Mouse (Mus musculus) hindbrain, embryonic 16.5 days (tissue): Measurements from ENCODE around the gene Cabp1. TPM values are rescaled to one million over a fixed set of nuclear protein-coding genes. Genes with fewer than 3 reads are reported as not detected.

Experiments used
- ATAC-seq: fragments of 200-750 bp; cut with Nextera tagmentation; 2 replicates; pipeline ENCODE4 v1.8.0; 2017; ENCODE audit warnings: moderate TSS enrichment, moderate library complexity
- H3K27ac ChIP-seq: fragments of 300-500 bp; sonication (generic); 2 replicates; pipeline ENCODE4 v1.5.1; 2014; ENCODE audit warnings: low read depth, mild to moderate bottlenecking, control low read depth, low read length, moderate library complexity
- H3K27me3 ChIP-seq: fragments of 300-500 bp; sonication (generic); replicated peaks from 2 replicates; pipeline ENCODE4 v1.6.1; 2014; ENCODE audit warnings: low read length; ENCODE audit not compliant: control insufficient read depth, insufficient read depth
- H3K36me3 ChIP-seq: fragments of 300-500 bp; sonication (generic); 2 replicates; pipeline ENCODE4 v1.6.1; 2014; ENCODE audit warnings: mild to moderate bottlenecking, low read length, moderate library complexity, mixed read lengths; ENCODE audit not compliant: control insufficient read depth, insufficient read depth
- H3K4me1 ChIP-seq: fragments of 300-500 bp; sonication (generic); 2 replicates; pipeline ENCODE4 v1.6.1; 2014; ENCODE audit warnings: low read depth, low read length; ENCODE audit not compliant: control insufficient read depth, insufficient read depth
- H3K4me2 ChIP-seq: fragments of 300-500 bp; sonication (generic); 2 replicates; pipeline ENCODE4 v1.6.1; 2014; ENCODE audit warnings: mild to moderate bottlenecking, low read length, control low read depth, moderate library complexity
- H3K4me3 ChIP-seq: fragments of 300-500 bp; sonication (generic); 2 replicates; pipeline ENCODE4 v1.5.1; 2014; ENCODE audit warnings: mild to moderate bottlenecking, low read length, control low read depth, moderate library complexity
- H3K9ac ChIP-seq: fragments of 300-500 bp; sonication (generic); 2 replicates; pipeline ENCODE4 v1.6.1; 2014; ENCODE audit warnings: low read depth, mild to moderate bottlenecking, control low read depth, low read length, moderate library complexity
- H3K9me3 ChIP-seq: fragments of 300-500 bp; sonication (generic); 2 replicates; pipeline ENCODE4 v1.6.1; 2014; ENCODE audit warnings: mild to moderate bottlenecking, low read length, moderate library complexity; ENCODE audit not compliant: control insufficient read depth
- WGBS: fragments of 180-500 bp; shearing (Covaris S2); extraction: QIAGEN DNeasy Blood & Tissue Kit; methylation state at CpG from one replicate; pipeline ENCODE4 v1.1.7; 2014; 5-methylcytosine and 5-hydroxymethylcytosine counted together
- polyA plus RNA-seq: library from polyadenylated mRNA; unstranded; fragments of >200 nt; fragmentation: Nextera tagmentation; extraction: Ambion mirVana; gene quantifications from 2 replicates; pipeline ENCODE4 v1.2.1, GENCODE M21; 2015

The Cabp1 gene
- polyA plus RNA-seq, 1 experiment from 2014 or later = 6.5 TPM

GRCm38 (mm10) chr5:115232516-115232915, 38.3 kb upstream of the Cabp1 start:
- Histone ChIP-seq H3K9ac (no peak overlapping the region), H3K9me3 (no peaks in the 10 kb centered on the region), H3K27ac (no peak overlapping the region), H3K27me3 (no peaks in the 10 kb centered on the region), H3K36me3 (no peaks in the 10 kb centered on the region), H3K4me2 (no peak overlapping the region), H3K4me3 (no peak overlapping the region), H3K4me1 (peaks cover 8% of the 10 kb centered on the region)
- 78% methylated on average over 6 of the region's 6 CpGs for WGBS
- no peak for ATAC-seq

- no peaks in the 10 kb centered on the region for H3K27me3 ChIP-seq
- peaks cover 6% of the 10 kb centered on the region for H3K4me1 ChIP-seq
- peak overlapping the region; percentile 29; the same call in 1 of the 2 replicates for H3K4me2 ChIP-seq
- no peaks in the 10 kb centered on the region for H3K36me3 ChIP-seq
- H3K9ac ChIP-seq = no peak overlapping the region
- 32% methylated on average over 16 of the region's 16 CpGs for WGBS
- no peak overlapping the region for H3K27ac ChIP-seq
- H3K9me3 ChIP-seq = no peaks in the 10 kb centered on the region
- H3K4me3 ChIP-seq = no peak overlapping the region
- ATAC-seq = no peak
Observed at GRCm38 (mm10) chr5:115231552-115232120, 37.5 kb upstream of the Cabp1 start.

- Histone ChIP-seq H3K36me3 (no peaks in the 10 kb centered on the region), H3K9ac (no peak overlapping the region), H3K27me3 (no peaks in the 10 kb centered on the region), H3K4me2 (no peak overlapping the region; the same call in 1 of the 2 replicates), H3K27ac (no peak overlapping the region), H3K9me3 (no peaks in the 10 kb centered on the region), H3K4me1 (peaks cover 6% of the 10 kb centered on the region), H3K4me3 (no peak overlapping the region)
- 50% methylated on average over 15 of the region's 15 CpGs for WGBS
- no peak for ATAC-seq
Observed at GRCm38 (mm10) chr5:115230830-115231551, 36.8 kb upstream of the Cabp1 start.

GRCm38 (mm10) chr5:115222485-115222884, 28.3 kb upstream of the Cabp1 start:
- no peak overlapping the region for H3K4me3 ChIP-seq
- no peak for ATAC-seq
- WGBS = 81% methylated on average over 3 of the region's 3 CpGs

GRCm38 (mm10) chr5:115220931-115221640, 26.9 kb upstream of the Cabp1 start:
- no peaks in the 10 kb centered on the region for H3K4me1 ChIP-seq
- H3K9ac ChIP-seq = no peak overlapping the region; the same call in 1 of the 2 replicates
- WGBS = 31% methylated on average over 13 of the region's 13 CpGs
- ATAC-seq = no peak
- H3K36me3 ChIP-seq = no peaks in the 10 kb centered on the region
- H3K27ac ChIP-seq = no peak overlapping the region
- H3K27me3 ChIP-seq = 0 out of 2 replicates have a peak, but pooled peaks cover 2% of the 10 kb centered on the region
- no peaks in the 10 kb centered on the region for H3K9me3 ChIP-seq
- H3K4me2 ChIP-seq = no peak overlapping the region
- no peak overlapping the region for H3K4me3 ChIP-seq

More at GRCm38 (mm10) chr5:115222485-115222884, 28.3 kb upstream of the Cabp1 start:
- no peak overlapping the region for H3K27ac ChIP-seq
- no peaks in the 10 kb centered on the region for H3K36me3 ChIP-seq
- no peaks in the 10 kb centered on the region for H3K4me1 ChIP-seq
- no peaks in the 10 kb centered on the region for H3K9me3 ChIP-seq
- no peak overlapping the region for H3K4me2 ChIP-seq
- H3K9ac ChIP-seq = no peak overlapping the region
- H3K27me3 ChIP-seq = no peaks in the 10 kb centered on the region

GRCm38 (mm10) chr5:115217998-115218397, 23.8 kb upstream of the Cabp1 start:
- no peak overlapping the region for H3K9ac ChIP-seq
- no peaks in the 10 kb centered on the region for H3K9me3 ChIP-seq
- peaks cover 7% of the 10 kb centered on the region for H3K4me1 ChIP-seq
- 92% methylated on average over 12 of the region's 12 CpGs for WGBS
- no peak overlapping the region for H3K4me3 ChIP-seq
- H3K27me3 ChIP-seq = 0 out of 2 replicates have a peak, but pooled peaks cover 2% of the 10 kb centered on the region
- no peaks in the 10 kb centered on the region for H3K36me3 ChIP-seq
- no peak overlapping the region for H3K4me2 ChIP-seq
- ATAC-seq = no peak
- H3K27ac ChIP-seq = no peak overlapping the region

GRCm38 (mm10) chr5:115215273-115216185, 21.3 kb upstream of the Cabp1 start:
- peak; percentile 18; the same call in 1 of the 2 replicates for ATAC-seq
- H3K36me3 ChIP-seq = no peaks in the 10 kb centered on the region
- peak overlapping the region; percentile 82 for H3K4me2 ChIP-seq
- 0 out of 2 replicates have a peak, but pooled peaks cover 2% of the 10 kb centered on the region for H3K27me3 ChIP-seq
- H3K9me3 ChIP-seq = no peaks in the 10 kb centered on the region
- H3K27ac ChIP-seq = peak overlapping the region; percentile 76; the same call in 1 of the 2 replicates
- 14% methylated on average over 27 of the region's 27 CpGs for WGBS
- H3K4me1 ChIP-seq = peaks cover 7% of the 10 kb centered on the region
- H3K9ac ChIP-seq = peak overlapping the region; percentile 79
- H3K4me3 ChIP-seq = peak overlapping the region; percentile 50

GRCm38 (mm10) chr5:115214864-115215263, 20.7 kb upstream of the Cabp1 start:
- peak; percentile 77; the same call in 1 of the 2 replicates for ATAC-seq
- Histone ChIP-seq H3K9ac (peak overlapping the region; percentile 79), H3K4me2 (peak overlapping the region; percentile 82), H3K27me3 (0 out of 2 replicates have a peak, but pooled peaks cover 2% of the 10 kb centered on the region), H3K4me3 (peak overlapping the region; percentile 50), H3K36me3 (no peaks in the 10 kb centered on the region), H3K9me3 (no peaks in the 10 kb centered on the region), H3K27ac (peak overlapping the region; percentile 76), H3K4me1 (peaks cover 7% of the 10 kb centered on the region)
- WGBS = under 1% methylated on average over 15 of the region's 17 CpGs
